Mouse (Mus musculus) neural tube, embryonic 13.5 days (tissue): ENCODE measurements at regions not wholly inside any gene's neighbourhood (a gene's known extent, or its start where the extent isn't known, plus 50 kb on each side); places are given as distances from the start of the nearest gene placed in this dataset.

ENCODE experiments used
- ATAC-seq: fragments of 200-750 bp; cut with Nextera tagmentation; 2 replicates; pipeline ENCODE4 v1.8.0; 2017; ENCODE audit warnings: low read depth, mild to moderate bottlenecking, moderate TSS enrichment, moderate library complexity
- H3K27ac ChIP-seq: fragments of 300-500 bp; sonication (generic); replicated peaks from 2 replicates; pipeline ENCODE4 v1.5.1; 2015; ENCODE audit warnings: moderate library complexity, mild to moderate bottlenecking, inconsistent platforms
- H3K27me3 ChIP-seq: fragments of 300-500 bp; sonication (generic); 2 replicates; pipeline ENCODE4 v1.6.1; 2015; ENCODE audit warnings: mild to moderate bottlenecking, inconsistent platforms
- H3K36me3 ChIP-seq: fragments of 300-500 bp; sonication (generic); 2 replicates; pipeline ENCODE4 v1.6.1; 2015; ENCODE audit warnings: mild to moderate bottlenecking, inconsistent platforms
- H3K4me1 ChIP-seq: fragments of 300-500 bp; sonication (generic); replicated peaks from 2 replicates; pipeline ENCODE4 v1.6.1; 2015; ENCODE audit warnings: inconsistent platforms
- H3K4me2 ChIP-seq: fragments of 300-500 bp; sonication (generic); 2 replicates; pipeline ENCODE4 v1.6.1; 2015; ENCODE audit warnings: inconsistent platforms, mild to moderate bottlenecking, moderate library complexity
- H3K4me3 ChIP-seq: fragments of 300-500 bp; sonication (generic); 2 replicates; pipeline ENCODE4 v1.5.1; 2015; ENCODE audit warnings: mild to moderate bottlenecking, inconsistent platforms
- H3K9ac ChIP-seq: fragments of 300-500 bp; sonication (generic); 2 replicates; pipeline ENCODE4 v1.6.1; 2015; ENCODE audit warnings: moderate library complexity, mild to moderate bottlenecking, inconsistent platforms
- H3K9me3 ChIP-seq: fragments of 300-500 bp; sonication (generic); 2 replicates; pipeline ENCODE4 v1.6.1; 2016; ENCODE audit warnings: inconsistent platforms
- WGBS: fragments of 180-500 bp; shearing (Covaris S2); methylation state at CpG from one replicate; pipeline ENCODE4 v1.1.7; 2015; 5-methylcytosine and 5-hydroxymethylcytosine counted together

DNA sequence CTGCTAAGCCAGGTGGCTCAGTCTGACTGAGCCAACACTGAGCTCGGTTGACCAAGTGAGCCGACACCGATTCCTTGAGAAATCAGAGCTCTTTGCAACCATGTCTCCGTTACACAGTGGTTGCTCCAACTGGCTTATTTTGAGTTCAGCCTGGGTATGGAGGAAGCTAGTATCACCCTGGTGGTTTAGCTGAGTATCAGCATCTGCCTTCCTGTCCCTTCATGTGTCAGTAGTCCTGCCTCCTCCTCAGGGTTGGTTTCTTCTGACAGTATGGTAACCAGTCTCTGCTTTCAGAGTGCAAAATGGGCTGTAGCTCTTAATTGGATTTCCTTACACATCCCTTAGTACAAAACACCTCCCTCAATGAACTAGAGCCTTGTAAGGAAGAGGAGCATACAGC, 66.2 kb upstream of the Foxn3 start:
- Histone ChIP-seq H3K27me3 (peaks cover 3% of the 10 kb centered on the region; the same call in 1 of the 2 replicates), H3K9me3 (no peaks in the 10 kb centered on the region)
- no peak for ATAC-seq

GRCm38 (mm10) chr12:99628421-99628820, 65.0 kb upstream of the Foxn3 start:
- H3K4me3 ChIP-seq: peak overlapping the region; percentile 68
- H3K27ac ChIP-seq: 0 out of 2 replicates have a peak overlapping the region, but pooled peaks have one; percentile 59
- H3K4me2 ChIP-seq: peak overlapping the region; percentile 68
- whole genome bisulfite sequencing: 72% methylated on average over 3 of the region's 3 CpGs
- H3K9ac ChIP-seq: peak overlapping the region; percentile 65; the same call in 1 of the 2 replicates
- peaks cover 15% of the 10 kb centered on the region for H3K4me1 ChIP-seq
- no peak for ATAC-seq
- H3K9me3 ChIP-seq: no peaks in the 10 kb centered on the region
- peaks cover 3% of the 10 kb centered on the region; the same call in 1 of the 2 replicates for H3K27me3 ChIP-seq
- H3K36me3 ChIP-seq: no peaks in the 10 kb centered on the region

More for the DNA sequence above, 66.2 kb upstream of the Foxn3 start:
- Histone ChIP-seq H3K27ac (no peak overlapping the region), H3K4me3 (no peak overlapping the region), H3K9ac (no peak overlapping the region), H3K36me3 (no peaks in the 10 kb centered on the region), H3K4me1 (peaks cover 15% of the 10 kb centered on the region), H3K4me2 (no peak overlapping the region)
- WGBS: 89% methylated on average over 4 of the region's 4 CpGs

DNA sequence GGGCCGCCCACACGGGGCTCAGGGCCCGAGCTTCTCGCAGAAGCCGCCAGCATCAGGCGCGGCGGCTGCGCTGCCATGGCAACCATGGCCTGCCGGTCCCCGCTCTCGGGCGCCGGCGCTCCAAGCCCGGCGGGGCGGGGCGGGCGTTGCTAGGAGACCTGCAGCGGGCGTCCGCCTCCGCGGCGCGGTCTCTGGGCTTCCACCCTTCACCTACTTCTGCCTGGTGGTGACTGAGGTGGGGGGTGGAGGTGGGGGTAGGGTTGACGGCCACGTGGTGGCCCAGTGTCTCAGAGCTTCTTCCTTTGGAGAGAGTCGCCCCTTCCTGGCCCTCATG, 64.5 kb upstream of the Foxn3 start:
- WGBS: under 1% methylated on average over 30 of the region's 30 CpGs
- H3K4me2 ChIP-seq: peak overlapping the region; percentile 68
- peak; percentile 95 for ATAC-seq
- no peaks in the 10 kb centered on the region for H3K36me3 ChIP-seq
- H3K4me1 ChIP-seq: peaks cover 15% of the 10 kb centered on the region
- H3K4me3 ChIP-seq: peak overlapping the region; percentile 68
- peak overlapping the region; percentile 74 for H3K27ac ChIP-seq
- peak overlapping the region; percentile 65 for H3K9ac ChIP-seq
- peaks cover 3% of the 10 kb centered on the region; the same call in 1 of the 2 replicates for H3K27me3 ChIP-seq
- H3K9me3 ChIP-seq: no peaks in the 10 kb centered on the region

GRCm38 (mm10) chr12:99627201-99627897, 64.0 kb upstream of the Foxn3 start:
- H3K36me3 ChIP-seq: no peaks in the 10 kb centered on the region
- peak overlapping the region; percentile 65 for H3K9ac ChIP-seq
- 1% methylated on average over 37 of the region's 40 CpGs for WGBS
- no peaks in the 10 kb centered on the region for H3K9me3 ChIP-seq
- peak overlapping the region; percentile 68 for H3K4me2 ChIP-seq
- peak overlapping the region; percentile 74 for H3K27ac ChIP-seq
- peak overlapping the region; percentile 68 for H3K4me3 ChIP-seq
- ATAC-seq: peak; percentile 84; the same call in 1 of the 2 replicates
- peaks cover 15% of the 10 kb centered on the region for H3K4me1 ChIP-seq
- peaks cover 3% of the 10 kb centered on the region; the same call in 1 of the 2 replicates for H3K27me3 ChIP-seq

DNA sequence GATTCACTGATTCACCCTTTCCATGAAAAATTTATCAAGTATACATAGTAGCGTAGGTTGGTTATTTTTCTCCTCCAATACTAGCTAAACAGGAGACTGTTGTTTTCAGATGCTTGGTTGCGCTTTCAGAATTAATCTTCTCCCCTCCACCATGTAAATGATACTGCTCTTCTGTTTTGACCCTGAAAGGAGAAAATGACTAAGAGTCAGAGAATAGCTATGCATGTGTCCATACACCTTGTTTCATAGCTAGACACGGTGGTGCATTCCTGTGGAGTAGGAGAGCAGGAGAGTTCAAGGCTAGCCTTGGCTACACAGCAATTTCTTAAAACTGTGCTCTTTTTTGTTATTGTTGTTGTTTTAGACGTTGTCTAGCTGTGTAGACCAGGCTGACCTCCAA, 62.8 kb upstream of the Foxn3 start:
- no peak overlapping the region for H3K4me3 ChIP-seq
- no peaks in the 10 kb centered on the region for H3K36me3 ChIP-seq
- H3K27me3 ChIP-seq: peaks cover 3% of the 10 kb centered on the region; the same call in 1 of the 2 replicates
- peaks cover 15% of the 10 kb centered on the region for H3K4me1 ChIP-seq
- WGBS: 85% methylated on average over 4 of the region's 4 CpGs
- no peaks in the 10 kb centered on the region for H3K9me3 ChIP-seq
- H3K9ac ChIP-seq: no peak overlapping the region
- H3K4me2 ChIP-seq: no peak overlapping the region
- H3K27ac ChIP-seq: no peak overlapping the region
- no peak for ATAC-seq

DNA sequence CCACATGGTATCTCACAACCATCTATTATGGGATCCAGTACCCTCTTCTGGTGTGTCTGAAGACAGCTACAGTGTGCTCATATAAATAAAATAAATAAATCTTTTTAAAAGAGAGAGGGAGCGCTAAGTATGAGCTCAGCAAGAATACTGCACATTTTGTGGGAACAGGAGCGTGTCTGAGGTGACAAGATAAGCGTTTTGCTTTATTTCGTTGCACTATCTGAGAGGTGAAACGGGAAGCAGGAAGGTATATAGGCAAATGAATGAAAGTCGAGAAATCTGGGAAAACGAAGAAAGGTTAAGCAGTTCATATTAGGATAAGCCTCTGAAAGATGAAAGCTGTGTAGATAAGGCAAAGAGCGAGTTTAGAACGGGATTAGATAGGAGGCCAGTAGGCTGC, 61.7 kb upstream of the Foxn3 start:
- Histone ChIP-seq H3K36me3 (no peaks in the 10 kb centered on the region), H3K4me3 (no peak overlapping the region), H3K4me2 (no peak overlapping the region), H3K9ac (no peak overlapping the region), H3K4me1 (peaks cover 15% of the 10 kb centered on the region), H3K9me3 (no peaks in the 10 kb centered on the region), H3K27ac (no peak overlapping the region), H3K27me3 (peaks cover 3% of the 10 kb centered on the region; the same call in 1 of the 2 replicates)
- 93% methylated on average over 9 of the region's 9 CpGs for WGBS
- no peak for ATAC-seq

DNA sequence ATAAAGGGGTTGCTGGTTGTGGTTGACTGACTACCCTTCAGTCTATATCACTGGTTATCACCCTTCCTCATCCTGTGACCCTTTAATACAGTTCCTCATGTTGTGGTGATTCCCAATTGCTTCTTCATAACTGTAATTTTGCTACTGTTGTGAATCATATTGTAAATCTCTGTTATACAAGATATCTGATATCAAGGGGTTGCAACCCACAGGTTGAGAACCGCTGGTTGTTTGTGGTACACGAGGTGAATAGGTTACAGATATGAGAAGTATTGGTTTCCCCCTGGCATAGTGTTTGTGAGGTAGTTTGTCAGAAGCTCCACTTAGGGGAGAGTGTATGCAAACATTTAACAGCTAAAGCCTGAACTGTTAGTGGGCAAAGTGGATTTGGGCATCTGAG, 58.9 kb upstream of the Foxn3 start:
- ATAC-seq: no peak
- no peak overlapping the region for H3K4me2 ChIP-seq
- H3K36me3 ChIP-seq: no peaks in the 10 kb centered on the region
- 90% methylated on average over 2 of the region's 2 CpGs for WGBS
- H3K27ac ChIP-seq: no peak overlapping the region
- H3K27me3 ChIP-seq: peaks cover 3% of the 10 kb centered on the region; the same call in 1 of the 2 replicates
- H3K9ac ChIP-seq: no peak overlapping the region
- H3K9me3 ChIP-seq: no peaks in the 10 kb centered on the region
- H3K4me1 ChIP-seq: peaks cover 5% of the 10 kb centered on the region; the same call in 1 of the 2 replicates
- H3K4me3 ChIP-seq: no peak overlapping the region

- no peaks in the 10 kb centered on the region for H3K27me3 ChIP-seq
- WGBS: 80% methylated on average over 14 of the region's 14 CpGs
- H3K4me3 ChIP-seq: no peak overlapping the region
- H3K9ac ChIP-seq: no peak overlapping the region
- no peaks in the 10 kb centered on the region for H3K9me3 ChIP-seq
- no peak overlapping the region for H3K4me2 ChIP-seq
- no peak overlapping the region for H3K27ac ChIP-seq
- H3K4me1 ChIP-seq: no peaks in the 10 kb centered on the region
- H3K36me3 ChIP-seq: no peaks in the 10 kb centered on the region
- ATAC-seq: no peak
These were observed 53.9 kb upstream of the Foxn3 start for GRCm38 (mm10) chr12:99617241-99617804.

DNA sequence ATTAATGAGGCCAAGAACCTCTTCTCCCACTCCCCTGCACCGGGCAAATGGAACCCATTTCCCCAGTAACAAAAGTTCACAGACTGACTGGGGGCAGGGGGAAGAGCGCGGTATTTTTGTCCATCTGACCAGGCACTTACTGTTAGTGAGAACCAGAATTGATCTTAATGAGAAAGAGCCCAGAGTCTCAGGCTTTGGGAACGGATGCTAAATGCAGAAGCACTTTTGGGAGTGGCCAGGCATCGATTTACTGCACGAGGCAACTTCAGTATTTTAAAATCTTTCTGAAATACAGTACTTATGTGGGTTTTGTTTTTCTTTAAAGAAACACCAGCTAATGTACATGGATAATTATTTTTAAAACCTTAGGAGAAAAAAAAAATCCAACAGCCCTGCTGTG, 51.0 kb upstream of the Foxn3 start:
- Histone ChIP-seq H3K9me3 (no peaks in the 10 kb centered on the region), H3K36me3 (no peaks in the 10 kb centered on the region), H3K27me3 (no peaks in the 10 kb centered on the region), H3K4me1 (no peaks in the 10 kb centered on the region), H3K4me2 (no peak overlapping the region), H3K9ac (no peak overlapping the region), H3K27ac (no peak overlapping the region), H3K4me3 (no peak overlapping the region)
- no peak for ATAC-seq
- whole genome bisulfite sequencing: 64% methylated on average over 6 of the region's 6 CpGs
